Mouse (Mus musculus) lung, embryonic 15.5 days (tissue): ENCODE results near the gene Cd81. TPM values are rescaled to one million over a fixed set of nuclear protein-coding genes. Genes with fewer than 3 reads are reported as not detected.

ENCODE experiments used
- ATAC-seq: fragments of 200-750 bp; cut with Nextera tagmentation; 2 replicates; pipeline ENCODE4 v1.8.0; 2017; ENCODE audit warnings: moderate number of reproducible peaks, borderline replicate concordance; ENCODE audit not compliant: low FRiP score, low TSS enrichment; ENCODE audit errors: extremely low read depth
- H3K27ac ChIP-seq: fragments of 300-500 bp; sonication (generic); 2 replicates; pipeline ENCODE4 v1.5.1; 2015; ENCODE audit warnings: moderate library complexity, mild to moderate bottlenecking, inconsistent platforms
- H3K27me3 ChIP-seq: fragments of 300-500 bp; sonication (generic); 2 replicates; pipeline ENCODE4 v1.6.1; 2015; ENCODE audit warnings: inconsistent platforms
- H3K36me3 ChIP-seq: fragments of 300-500 bp; sonication (generic); 2 replicates; pipeline ENCODE4 v1.6.1; 2015; ENCODE audit warnings: inconsistent platforms
- H3K4me1 ChIP-seq: fragments of 300-500 bp; sonication (generic); 2 replicates; pipeline ENCODE4 v1.6.1; 2015; ENCODE audit warnings: inconsistent platforms
- H3K4me2 ChIP-seq: fragments of 300-500 bp; sonication (generic); 2 replicates; pipeline ENCODE4 v1.6.1; 2015; ENCODE audit warnings: inconsistent platforms, mild to moderate bottlenecking, moderate library complexity
- H3K4me3 ChIP-seq: fragments of 300-500 bp; sonication (generic); 2 replicates; pipeline ENCODE4 v1.5.1; 2015; ENCODE audit warnings: mild to moderate bottlenecking, inconsistent platforms
- H3K9ac ChIP-seq: fragments of 300-500 bp; sonication (generic); 2 replicates; pipeline ENCODE4 v1.6.1; 2015; ENCODE audit warnings: inconsistent platforms
- H3K9me3 ChIP-seq: fragments of 300-500 bp; sonication (generic); 2 replicates; pipeline ENCODE4 v1.6.1; 2016; ENCODE audit warnings: inconsistent platforms
- WGBS: fragments of 180-500 bp; shearing (Covaris S2); methylation state at CpG from one replicate; pipeline ENCODE4 v1.1.7; 2015; 5-methylcytosine and 5-hydroxymethylcytosine counted together
- polyA plus RNA-seq: library from polyadenylated mRNA; unstranded; fragments of >200 nt; fragmentation: Nextera tagmentation; extraction: Ambion mirVana; gene quantifications from 2 replicates; pipeline ENCODE4 v1.2.1, GENCODE M21; 2015

The Cd81 gene
- polyA plus RNA-seq, 1 experiment from 2014 or later: 720 TPM

- peaks cover 9% of the 10 kb centered on the region for H3K4me1 ChIP-seq
- peak overlapping the region; percentile 28 for H3K9ac ChIP-seq
- peak overlapping the region; percentile 48; the same call in 1 of the 2 replicates for H3K27ac ChIP-seq
- ATAC-seq: peak; percentile 78
- H3K4me3 ChIP-seq: peak overlapping the region; percentile 14; the same call in 1 of the 2 replicates
- H3K27me3 ChIP-seq: no peaks in the 10 kb centered on the region
- 18% methylated on average over 4 of the region's 4 CpGs for WGBS
- peak overlapping the region; percentile 18; the same call in 1 of the 2 replicates for H3K4me2 ChIP-seq
- no peaks in the 10 kb centered on the region for H3K36me3 ChIP-seq
- H3K9me3 ChIP-seq: no peaks in the 10 kb centered on the region
Observed at GRCm38 (mm10) chr7:143087070-143087579, 34.6 kb downstream of the Cd81 start.

GRCm38 (mm10) chr7:143093847-143094246 lies 41.3 kb downstream of the Cd81 start:
- no peaks in the 10 kb centered on the region for H3K27me3 ChIP-seq
- WGBS: 58% methylated on average over 3 of the region's 3 CpGs
- H3K4me3 ChIP-seq: no peak overlapping the region
- H3K36me3 ChIP-seq: no peaks in the 10 kb centered on the region
- H3K4me1 ChIP-seq: no peaks in the 10 kb centered on the region
- no peak overlapping the region for H3K9ac ChIP-seq
- H3K9me3 ChIP-seq: no peaks in the 10 kb centered on the region
- ATAC-seq: no peak
- H3K4me2 ChIP-seq: no peak overlapping the region
- no peak overlapping the region for H3K27ac ChIP-seq

- WGBS: 35% methylated on average over 10 of the region's 10 CpGs
- Histone ChIP-seq H3K9me3 (no peaks in the 10 kb centered on the region), H3K27ac (no peak within 1 kb of the TSS), H3K4me2 (no peak within 1 kb of the TSS), H3K36me3 (no peaks in the 10 kb centered on the region), H3K4me3 (no peak within 1 kb of the TSS), H3K4me1 (no peaks in the 10 kb centered on the region), H3K9ac (no peak within 1 kb of the TSS), H3K27me3 (no peaks in the 10 kb centered on the region)
- peak; percentile 16; the same call in 1 of the 2 replicates for ATAC-seq
Observed at GRCm38 (mm10) chr7:143094592-143095553, 42.3 kb downstream of the Cd81 start, which contains the start of gene Trpm5. Gene Trpm5 (minus strand): TSS chr7:143094642.

- Histone ChIP-seq H3K36me3 (no peaks in the 10 kb centered on the region), H3K4me3 (no peak overlapping the region), H3K4me1 (no peaks in the 10 kb centered on the region), H3K4me2 (no peak overlapping the region), H3K27me3 (no peaks in the 10 kb centered on the region), H3K9ac (no peak overlapping the region), H3K27ac (no peak overlapping the region), H3K9me3 (no peaks in the 10 kb centered on the region)
- 39% methylated on average over 1 of the region's 1 CpGs for WGBS
- ATAC-seq: no peak
Observed at GRCm38 (mm10) chr7:143095554-143095907, 43.0 kb downstream of the Cd81 start.

GRCm38 (mm10) chr7:143100759-143101158 lies 48.2 kb downstream of the Cd81 start:
- Histone ChIP-seq H3K4me2 (no peak overlapping the region), H3K36me3 (no peaks in the 10 kb centered on the region), H3K4me3 (no peak overlapping the region), H3K27ac (no peak overlapping the region), H3K9ac (no peak overlapping the region), H3K9me3 (no peaks in the 10 kb centered on the region), H3K27me3 (peaks cover 6% of the 10 kb centered on the region), H3K4me1 (no peaks in the 10 kb centered on the region; the same call in 1 of the 2 replicates)
- 42% methylated on average over 4 of the region's 4 CpGs for whole genome bisulfite sequencing
- no peak for ATAC-seq

- Histone ChIP-seq H3K27ac (no peak overlapping the region), H3K9me3 (no peaks in the 10 kb centered on the region), H3K4me3 (no peak overlapping the region), H3K4me1 (peaks cover 23% of the 10 kb centered on the region), H3K27me3 (peaks cover 38% of the 10 kb centered on the region), H3K36me3 (no peaks in the 10 kb centered on the region), H3K4me2 (no peak overlapping the region), H3K9ac (no peak overlapping the region)
- ATAC-seq: no peak
- 45% methylated on average over 11 of the region's 11 CpGs for WGBS
Observed at GRCm38 (mm10) chr7:143105258-143105897, 52.8 kb downstream of the Cd81 start.

GRCm38 (mm10) chr7:143106062-143106461 lies 53.5 kb downstream of the Cd81 start, which contains the start of gene Kcnq1:
Gene Kcnq1 (plus strand): TSS chr7:143106362.
- ATAC-seq: no peak
- WGBS: 74% methylated on average over 4 of the region's 4 CpGs
- Histone ChIP-seq H3K9ac (peak within 1 kb of the TSS; percentile 35), H3K4me3 (peak within 1 kb of the TSS; percentile 44), H3K4me1 (peaks cover 23% of the 10 kb centered on the region), H3K27ac (no peak within 1 kb of the TSS), H3K4me2 (peak within 1 kb of the TSS; percentile 84), H3K36me3 (no peaks in the 10 kb centered on the region), H3K9me3 (no peaks in the 10 kb centered on the region), H3K27me3 (peaks cover 38% of the 10 kb centered on the region)

- Histone ChIP-seq H3K4me2 (peak overlapping the region; percentile 84), H3K9ac (peak overlapping the region; percentile 35), H3K27ac (no peak overlapping the region), H3K36me3 (no peaks in the 10 kb centered on the region), H3K9me3 (no peaks in the 10 kb centered on the region), H3K4me3 (peak overlapping the region; percentile 44), H3K4me1 (peaks cover 27% of the 10 kb centered on the region), H3K27me3 (peaks cover 38% of the 10 kb centered on the region)
- WGBS: 5% methylated on average over 56 of the region's 57 CpGs
- ATAC-seq: peak; percentile 58
Observed at GRCm38 (mm10) chr7:143106672-143107465, 54.3 kb downstream of the Cd81 start.

- H3K27me3 ChIP-seq: peaks cover 38% of the 10 kb centered on the region
- H3K36me3 ChIP-seq: no peaks in the 10 kb centered on the region
- 31% methylated on average over 5 of the region's 5 CpGs for WGBS
- peak overlapping the region; percentile 60 for H3K27ac ChIP-seq
- no peaks in the 10 kb centered on the region for H3K9me3 ChIP-seq
- H3K4me1 ChIP-seq: peaks cover 27% of the 10 kb centered on the region
- no peak overlapping the region for H3K9ac ChIP-seq
- ATAC-seq: peak; percentile 6; the same call in 1 of the 2 replicates
- H3K4me2 ChIP-seq: peak overlapping the region; percentile 84
- 0 out of 2 replicates have a peak overlapping the region, but pooled peaks have one; percentile 44 for H3K4me3 ChIP-seq
Observed at GRCm38 (mm10) chr7:143108200-143108599, 55.7 kb downstream of the Cd81 start.

- WGBS: 18% methylated on average over 3 of the region's 3 CpGs
- Histone ChIP-seq H3K27me3 (peaks cover 38% of the 10 kb centered on the region), H3K4me3 (no peak overlapping the region), H3K9me3 (no peaks in the 10 kb centered on the region), H3K9ac (no peak overlapping the region), H3K4me1 (peaks cover 27% of the 10 kb centered on the region), H3K36me3 (no peaks in the 10 kb centered on the region), H3K27ac (peak overlapping the region; percentile 65), H3K4me2 (peak overlapping the region; percentile 84)
- ATAC-seq: no peak
Observed at GRCm38 (mm10) chr7:143108996-143109660, 56.6 kb downstream of the Cd81 start.

GRCm38 (mm10) chr7:143109696-143110095 lies 57.2 kb downstream of the Cd81 start:
- no peak for ATAC-seq
- Histone ChIP-seq H3K4me1 (peaks cover 27% of the 10 kb centered on the region), H3K36me3 (no peaks in the 10 kb centered on the region), H3K4me3 (no peak overlapping the region), H3K4me2 (peak overlapping the region; percentile 84), H3K27ac (peak overlapping the region; percentile 65), H3K9me3 (no peaks in the 10 kb centered on the region), H3K9ac (no peak overlapping the region), H3K27me3 (peaks cover 38% of the 10 kb centered on the region)
- WGBS: 58% methylated on average over 3 of the region's 3 CpGs
